Mouse (Mus musculus): ENCODE data around the gene Hmgcs2.

DNA sequence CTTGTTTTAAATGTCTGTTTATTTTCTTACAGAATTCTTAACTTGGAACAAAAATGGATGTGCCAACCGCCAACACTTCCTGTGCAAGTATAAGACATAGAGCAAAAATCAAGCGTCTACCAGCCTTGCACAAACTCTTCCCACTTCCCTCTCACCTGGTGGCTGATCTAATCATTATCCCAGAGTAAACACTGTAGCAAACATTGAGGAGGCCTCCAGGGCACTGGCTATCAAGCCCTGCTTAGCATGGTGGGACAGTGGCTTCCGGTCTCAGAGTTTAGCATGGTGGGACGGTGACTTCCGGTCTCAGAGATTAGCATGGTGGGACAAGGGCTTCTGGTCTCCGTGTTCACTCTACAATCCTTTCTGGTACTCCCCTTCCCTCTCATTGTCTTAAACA lies 44.0 kb upstream of the Hmgcs2 start:
- no peak for TF ChIP-seq POLR2A (IDR thresholded peaks at IDR 0.05; ENCODE audit: low read depth, low read length)
- no peak for TF ChIP-seq CTCF (IDR thresholded peaks at IDR 0.05; ENCODE audit: extremely low read depth, insufficient read depth, insufficient read length, insufficient replicate concordance)

Data from spleen, adult 2 months (tissue).